Mouse (Mus musculus): ENCODE results near the gene Mrpl4.

Gene Mrpl4

GRCm38 (mm10) chr9:21002627-21003551 is at the start of gene Mrpl4:
TSS of gene Mrpl4 (plus strand) at chr9:21002738.
- DNase-seq (ENCODE audit: low read depth, low spot score), result peak; percentile 92

- no peak for DNase-seq (ENCODE audit: low read depth, low spot score)
These were observed 45.5 kb upstream of the Mrpl4 start for GRCm38 (mm10) chr9:20956989-20957388.

GRCm38 (mm10) chr9:20959430-20959938 is 43.1 kb upstream of the Mrpl4 start, which contains the start of gene Dnmt1:
TSS of gene Dnmt1 (minus strand) at chr9:20959888.
- DNase-seq (ENCODE audit: low read depth, low spot score), result no peak

- no peak for DNase-seq (ENCODE audit: low read depth, low spot score)
These were observed 41.0 kb upstream of the Mrpl4 start for GRCm38 (mm10) chr9:20961557-20961956.

- DNase-seq (ENCODE audit: low read depth, low spot score), result no peak
These were observed 36.9 kb upstream of the Mrpl4 start for GRCm38 (mm10) chr9:20965606-20966005.

- no peak for DNase-seq (ENCODE audit: low read depth, low spot score)
These were observed 36.5 kb upstream of the Mrpl4 start for GRCm38 (mm10) chr9:20966008-20966407.

- DNase-seq (ENCODE audit: low read depth, low spot score), result no peak
These were observed 35.8 kb upstream of the Mrpl4 start for GRCm38 (mm10) chr9:20966747-20967146.

GRCm38 (mm10) chr9:20971751-20972140 is 30.8 kb upstream of the Mrpl4 start:
- peak; percentile 32 for DNase-seq (ENCODE audit: low read depth, low spot score)

GRCm38 (mm10) chr9:20972141-20972992 is 30.2 kb upstream of the Mrpl4 start:
- DNase-seq (ENCODE audit: low read depth, low spot score), result no peak

GRCm38 (mm10) chr9:20973001-20973681 is 29.4 kb upstream of the Mrpl4 start:
- no peak for DNase-seq (ENCODE audit: low read depth, low spot score)

GRCm38 (mm10) chr9:20973682-20974075 is 28.9 kb upstream of the Mrpl4 start:
- DNase-seq (ENCODE audit: low read depth, low spot score), result no peak

GRCm38 (mm10) chr9:20975431-20976215 is 26.9 kb upstream of the Mrpl4 start:
- peak; percentile 67 for DNase-seq (ENCODE audit: low read depth, low spot score)

GRCm38 (mm10) chr9:20976216-20976960 is 26.1 kb upstream of the Mrpl4 start, which contains the start of gene S1pr2:
TSS of gene S1pr2 (minus strand) at chr9:20976781.
- peak; percentile 94 for DNase-seq (ENCODE audit: low read depth, low spot score)

- DNase-seq (ENCODE audit: low read depth, low spot score), result peak; percentile 85
These were observed 25.4 kb upstream of the Mrpl4 start for GRCm38 (mm10) chr9:20976961-20977689.

GRCm38 (mm10) chr9:20978409-20979095 is 24.0 kb upstream of the Mrpl4 start:
- peak; percentile 78 for DNase-seq (ENCODE audit: low read depth, low spot score)

- peak; percentile 98 for DNase-seq (ENCODE audit: low read depth, low spot score)
These were observed 23.4 kb upstream of the Mrpl4 start for GRCm38 (mm10) chr9:20979181-20979580.

- no peak for DNase-seq (ENCODE audit: low read depth, low spot score)
These were observed 22.8 kb upstream of the Mrpl4 start for GRCm38 (mm10) chr9:20979769-20980168.

- no peak for DNase-seq (ENCODE audit: low read depth, low spot score)
These were observed 20.4 kb upstream of the Mrpl4 start for GRCm38 (mm10) chr9:20982171-20982570.

- peak; percentile 84 for DNase-seq (ENCODE audit: low read depth, low spot score)
These were observed 19.4 kb upstream of the Mrpl4 start for GRCm38 (mm10) chr9:20983169-20983568.
